Mouse (Mus musculus) ovary, postnatal 14 days (tissue): ENCODE measurements around the gene Gm10553.
"Not testable (repeated sequence)": the region's sequence is repeated elsewhere in the genome, so short reads cannot be mapped to it uniquely, and the experiment has no call there.

Source experiments
- DNase-seq: peaks from one replicate; pipeline ENCODE4 v3.0.0; 2022; ENCODE audit warnings: low spot score

The Gm10553 gene

DNA sequence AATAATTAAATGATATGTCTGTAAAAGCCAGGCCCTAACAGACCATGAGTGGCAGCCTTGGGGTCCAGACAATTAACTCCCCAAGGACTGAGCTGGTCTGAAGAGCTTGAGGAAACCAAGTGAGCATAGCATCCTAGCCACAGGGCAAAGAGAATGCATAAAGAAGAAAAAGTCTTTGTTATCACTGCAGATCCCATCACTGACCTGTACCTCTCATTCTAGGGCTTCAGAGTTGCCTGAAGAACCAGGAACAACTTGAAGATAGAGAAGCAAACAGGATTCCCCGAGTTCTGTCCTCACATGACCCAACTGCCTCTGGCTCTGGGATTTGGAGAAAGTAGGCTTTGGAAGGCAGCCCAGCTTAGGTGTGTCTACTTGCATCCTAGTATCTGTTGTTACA lies at the start of gene Gm10553:
Gene Gm10553 (plus strand): TSS at position 301 of the 400 bp plus-strand sequence.
- not testable (repeated sequence) for DNase-seq

- not testable (repeated sequence) for DNase-seq
Observed at GRCm38 (mm10) chr1:85071690-85072089, 28.3 kb upstream of the Gm10553 start.

GRCm38 (mm10) chr1:85073099-85073498 lies 26.9 kb upstream of the Gm10553 start:
- DNase-seq: not testable (repeated sequence)

- not testable (repeated sequence) for DNase-seq
Observed at GRCm38 (mm10) chr1:85084803-85085202, 15.2 kb upstream of the Gm10553 start.

DNA sequence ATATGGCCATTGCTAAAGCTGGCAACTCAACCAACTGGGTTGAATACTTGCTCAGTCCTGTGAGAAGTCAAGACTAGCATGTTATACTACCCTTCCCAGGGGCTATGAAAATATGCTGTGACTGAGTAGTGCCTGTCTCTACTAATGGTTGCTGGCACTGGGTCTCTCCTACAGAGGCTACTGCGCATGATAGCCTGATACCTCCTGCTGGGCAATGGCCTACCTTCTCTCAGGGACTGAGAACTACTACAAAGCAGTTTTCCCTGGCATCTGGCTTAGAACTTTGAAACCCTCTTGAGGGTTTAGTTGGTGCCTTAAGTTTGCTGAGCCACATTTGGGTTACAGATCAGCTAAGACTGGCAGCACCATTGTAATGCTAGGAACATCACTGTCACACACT lies 13.8 kb upstream of the Gm10553 start:
- not testable (repeated sequence) for DNase-seq

- DNase-seq: not testable (repeated sequence)
Observed at GRCm38 (mm10) chr1:85092169-85092568, 7.8 kb upstream of the Gm10553 start.

- DNase-seq: not testable (repeated sequence)
Observed at GRCm38 (mm10) chr1:85093011-85093572, 6.9 kb upstream of the Gm10553 start.

DNA sequence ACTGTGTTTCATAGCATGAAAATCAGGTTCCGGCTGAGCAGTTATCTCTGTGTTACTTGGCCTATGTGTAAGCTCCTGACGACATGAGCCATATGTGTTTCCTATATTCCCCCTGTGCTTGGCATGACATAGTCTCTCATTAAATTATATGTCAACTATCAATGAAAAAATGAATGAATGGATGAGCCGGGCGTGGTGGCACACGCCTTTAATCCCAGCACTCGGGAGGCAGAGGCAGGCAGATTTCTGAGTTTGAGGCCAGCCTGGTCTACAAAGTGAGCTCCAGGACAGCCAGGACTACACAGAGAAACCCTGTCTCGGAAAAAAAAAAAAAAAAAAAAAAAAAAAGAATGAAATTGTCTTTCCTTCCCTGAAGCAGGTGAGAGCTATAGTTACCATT lies 883 bp upstream of the Gm10553 start:
- not testable (repeated sequence) for DNase-seq

GRCm38 (mm10) chr1:85101754-85102153 lies 1.8 kb downstream of the Gm10553 start:
- DNase-seq: not testable (repeated sequence)

- not testable (repeated sequence) for DNase-seq
Observed at GRCm38 (mm10) chr1:85105336-85105735, 5.4 kb downstream of the Gm10553 start.

- DNase-seq: not testable (repeated sequence)
Observed at GRCm38 (mm10) chr1:85106013-85106412, 6.0 kb downstream of the Gm10553 start.

DNA sequence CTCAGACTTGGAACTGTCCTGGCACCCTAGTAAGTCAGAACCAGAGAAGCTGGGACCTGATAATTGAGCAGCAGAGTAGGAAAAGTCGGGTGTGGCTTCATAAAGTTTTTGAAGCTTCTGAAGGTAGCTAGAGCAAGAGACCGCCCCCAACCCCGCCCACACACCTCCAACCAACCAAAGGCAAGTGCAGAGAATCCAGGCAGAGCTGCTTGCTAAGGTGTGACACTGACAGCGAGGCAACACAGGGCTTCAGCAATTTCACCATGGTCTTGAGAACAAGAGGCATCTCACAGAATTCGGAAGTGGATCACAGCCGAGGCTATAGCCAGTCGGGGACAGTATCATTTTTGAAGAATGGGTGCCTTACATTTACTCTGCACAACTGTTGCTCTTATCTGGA lies 9.8 kb downstream of the Gm10553 start, which contains the start of gene A530032D15Rik:
Gene A530032D15Rik (minus strand): TSS at position 101 of the 400 bp plus-strand sequence.
- DNase-seq: not testable (repeated sequence)

DNA sequence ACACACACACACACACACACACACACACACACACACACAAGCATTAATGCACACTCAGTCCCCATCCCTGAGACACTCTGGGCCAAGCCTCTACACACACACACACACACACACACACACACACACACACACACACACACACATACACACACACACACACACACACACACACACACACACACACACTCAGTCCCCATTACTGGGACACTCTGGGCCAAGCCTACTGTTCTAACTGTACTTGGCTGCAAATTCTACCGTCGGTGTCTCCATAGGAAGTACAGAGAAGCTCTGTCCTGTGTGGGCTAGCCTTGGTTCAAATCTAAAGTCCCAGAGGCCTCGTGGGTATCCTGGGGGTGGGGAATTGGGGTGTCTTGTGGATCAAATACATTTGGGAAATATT lies 10.9 kb downstream of the Gm10553 start:
- not testable (repeated sequence) for DNase-seq

DNA sequence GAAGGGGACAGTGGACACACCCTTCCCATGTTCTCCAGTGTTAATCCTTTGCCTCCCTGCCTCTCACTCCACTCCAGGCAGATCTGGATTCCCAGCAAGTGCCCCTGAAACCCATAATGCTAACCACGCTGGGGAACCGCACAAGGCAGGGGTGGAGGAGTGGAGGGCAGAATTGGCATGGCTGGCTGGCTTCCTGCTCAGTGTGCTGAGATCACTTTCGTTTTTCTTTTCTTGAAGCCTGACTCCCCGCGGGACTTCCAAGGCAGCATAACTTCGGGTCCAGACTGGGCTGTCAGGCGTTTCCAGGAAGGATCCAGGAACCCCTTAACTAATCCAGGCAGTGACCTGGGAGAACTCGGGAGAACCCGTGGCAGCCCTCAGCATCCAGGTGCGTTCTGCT lies 11.6 kb downstream of the Gm10553 start:
- DNase-seq: not testable (repeated sequence)

DNA sequence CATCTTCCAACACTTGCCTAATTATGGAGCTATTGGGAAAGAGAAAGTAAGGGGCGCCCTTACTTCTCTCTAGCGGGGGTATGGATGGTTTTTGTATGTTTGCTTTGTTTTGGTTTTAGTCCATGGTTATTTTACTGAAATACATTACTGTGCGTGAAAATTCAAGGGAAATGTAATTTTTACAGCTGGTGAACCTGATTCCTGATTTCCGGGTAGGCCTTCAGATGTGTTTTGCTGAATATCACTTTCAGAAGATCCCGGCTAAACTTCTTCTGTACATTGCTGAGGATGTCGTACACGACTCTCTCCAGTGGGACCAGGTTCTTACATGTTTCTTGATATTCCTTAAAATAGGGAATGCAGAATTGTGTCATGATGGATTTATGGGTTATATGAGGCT lies 12.3 kb downstream of the Gm10553 start:
- DNase-seq: not testable (repeated sequence)

DNA sequence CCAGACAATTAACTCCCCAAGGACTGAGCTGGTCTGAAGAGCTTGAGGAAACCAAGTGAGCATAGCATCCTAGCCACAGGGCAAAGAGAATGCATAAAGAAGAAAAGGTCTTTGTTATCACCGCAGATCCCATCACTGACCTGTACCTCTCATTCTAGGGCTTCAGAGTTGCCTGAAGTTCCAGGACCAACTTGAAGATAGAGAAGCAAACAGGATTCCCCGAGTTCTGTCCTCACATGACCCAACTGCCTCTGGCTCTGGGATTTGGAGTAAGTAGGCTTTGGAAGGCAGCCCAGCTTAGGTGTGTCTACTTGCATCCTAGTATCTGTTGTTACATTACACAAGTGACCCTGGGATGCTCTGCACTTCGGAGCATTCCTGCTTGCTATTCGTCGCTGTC lies 12.9 kb downstream of the Gm10553 start:
- not testable (repeated sequence) for DNase-seq

- not testable (repeated sequence) for DNase-seq
Observed at GRCm38 (mm10) chr1:85114078-85114477, 14.1 kb downstream of the Gm10553 start.

GRCm38 (mm10) chr1:85114666-85115402 lies 14.9 kb downstream of the Gm10553 start:
- peak; percentile 15 for DNase-seq

- DNase-seq: not testable (repeated sequence)
Observed at GRCm38 (mm10) chr1:85117537-85117936, 17.6 kb downstream of the Gm10553 start.

DNA sequence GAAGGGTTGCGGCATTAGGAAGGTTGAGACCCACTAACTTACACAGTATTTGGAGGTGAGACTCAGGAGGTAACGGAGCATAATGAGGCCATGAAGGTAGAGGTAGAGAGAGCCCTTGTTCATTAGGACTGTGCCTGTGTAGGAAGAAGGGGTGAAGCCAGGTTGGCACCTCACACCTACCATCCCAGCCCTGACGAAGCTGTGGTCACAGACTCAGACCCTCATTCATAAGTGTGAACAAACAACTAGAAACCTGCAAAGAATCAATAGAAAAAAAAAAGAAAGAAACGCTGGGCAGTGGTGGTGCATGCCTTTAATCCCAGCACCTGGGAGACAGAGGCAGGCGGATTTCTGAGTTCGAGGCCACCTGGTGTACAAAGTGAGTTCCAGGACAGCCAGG lies 18.4 kb downstream of the Gm10553 start:
- not testable (repeated sequence) for DNase-seq

DNA sequence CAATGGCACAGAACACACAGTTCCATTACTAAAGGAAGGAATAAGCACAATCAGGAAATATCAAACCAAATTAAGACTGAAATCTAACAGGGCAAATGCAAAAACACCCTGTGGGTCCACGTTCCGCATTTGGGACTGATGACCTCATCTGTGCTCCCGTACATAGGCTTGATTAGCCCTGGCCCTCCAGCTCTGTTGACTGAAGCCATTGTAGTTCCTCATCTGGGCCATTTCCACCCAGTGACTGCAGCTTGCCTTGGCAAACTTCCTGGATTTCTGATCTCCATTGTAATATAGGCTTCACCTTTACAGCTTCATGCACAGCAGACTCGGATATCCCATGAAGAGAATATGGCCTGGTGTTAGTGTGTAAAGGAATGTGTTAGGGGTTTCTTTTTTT lies 21.9 kb downstream of the Gm10553 start:
- DNase-seq: not testable (repeated sequence)

- not testable (repeated sequence) for DNase-seq
Observed at GRCm38 (mm10) chr1:85133671-85134070, 33.7 kb downstream of the Gm10553 start.
